Mouse (Mus musculus): ENCODE results near the gene Pnpla7.

- no peak for TF ChIP-seq CTCF (IDR thresholded peaks at IDR 0.05; ENCODE audit: borderline replicate concordance, extremely low read depth, insufficient read depth, insufficient read length)
- TF ChIP-seq POLR2A (IDR thresholded peaks at IDR 0.05; ENCODE audit: borderline replicate concordance, extremely low read depth, insufficient read depth, insufficient read length, poor library complexity, severe bottlenecking): no peak
Observed at GRCm38 (mm10) chr2:25065537-25065936, 89.7 kb downstream of the Pnpla7 start.

Measured in brain, embryonic 14.5 days (tissue).